Mouse (Mus musculus) E14TG2a.4 (cell line): ENCODE data around the gene Pitpnb.

ENCODE experiments used
- H3K27me3 ChIP-seq: 2 replicates; pipeline ENCODE4 v1.6.1; 2014; ENCODE audit warnings: low read length, control low read depth; ENCODE audit not compliant: insufficient read depth
- H3K36me3 ChIP-seq: 2 replicates; pipeline ENCODE4 v1.6.1; 2014; ENCODE audit warnings: low read length, control low read depth; ENCODE audit not compliant: insufficient read depth
- H3K4me1 ChIP-seq: replicated peaks from 2 replicates; pipeline ENCODE4 v1.6.1; 2014; ENCODE audit warnings: low read depth, low read length, control low read depth
- H3K4me3 ChIP-seq: replicated peaks from 2 replicates; pipeline ENCODE4 v1.5.1; 2014; ENCODE audit warnings: mild to moderate bottlenecking, low read length
- H3K9me3 ChIP-seq: 2 replicates; pipeline ENCODE4 v1.6.1; 2014; ENCODE audit warnings: low read length, control low read depth
- CTCF ChIP-seq: conservative IDR thresholded peaks from 2 replicates; pipeline ENCODE4 v1.5.1; 2014; ENCODE audit warnings: low read length
- NANOG ChIP-seq: IDR thresholded peaks from 2 replicates; pipeline ENCODE4 v1.6.1; 2014; ENCODE audit warnings: borderline replicate concordance, low read length, mixed read lengths
- POU5F1 ChIP-seq: IDR thresholded peaks from 2 replicates; pipeline ENCODE4 v1.6.1; 2014; ENCODE audit warnings: low read length, borderline replicate concordance

Pitpnb gene

DNA sequence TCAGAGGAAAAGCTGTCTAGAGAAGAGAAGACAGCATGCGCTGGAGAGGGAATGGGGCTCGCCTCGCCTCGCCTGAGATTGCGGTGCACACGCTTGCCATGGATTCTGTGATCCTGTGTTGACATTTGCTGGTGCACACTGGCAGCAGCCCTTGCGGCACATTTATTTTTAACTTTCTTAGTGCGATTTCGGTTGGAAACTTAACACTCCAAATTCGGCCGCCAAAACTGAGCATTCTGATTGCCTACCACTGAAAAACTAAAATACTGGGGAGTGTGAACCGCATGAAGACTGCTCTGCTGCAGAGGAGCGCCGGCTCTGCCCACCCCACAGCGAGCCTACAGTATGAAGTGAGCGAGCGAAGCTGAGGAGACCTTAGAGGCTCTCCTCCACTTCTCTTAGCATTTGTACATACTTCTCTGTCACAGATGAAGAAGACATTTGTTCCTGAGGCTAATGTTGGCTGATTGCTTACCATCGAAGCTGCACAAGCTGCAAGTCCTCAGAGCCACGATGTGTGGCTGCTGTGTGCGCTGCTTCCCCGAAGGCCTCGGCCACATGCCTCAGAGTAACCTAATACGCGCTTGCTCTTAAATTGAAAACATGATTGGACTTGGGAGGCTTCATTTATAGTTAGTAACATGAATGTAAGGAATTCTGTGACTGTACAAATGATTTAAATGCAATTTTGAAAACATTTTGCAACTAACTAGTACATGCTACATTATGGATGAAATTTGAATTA is 45.9 kb downstream of the Pitpnb start:
- Histone ChIP-seq H3K4me3 (no peak overlapping the region), H3K4me1 (peaks cover 28% of the 10 kb centered on the region), H3K36me3 (peaks cover 99% of the 10 kb centered on the region), H3K9me3 (no peaks in the 10 kb centered on the region), H3K27me3 (no peaks in the 10 kb centered on the region)
- no peak for TF ChIP-seq CTCF
- TF ChIP-seq NANOG = no peak
- TF ChIP-seq POU5F1 = no peak

DNA sequence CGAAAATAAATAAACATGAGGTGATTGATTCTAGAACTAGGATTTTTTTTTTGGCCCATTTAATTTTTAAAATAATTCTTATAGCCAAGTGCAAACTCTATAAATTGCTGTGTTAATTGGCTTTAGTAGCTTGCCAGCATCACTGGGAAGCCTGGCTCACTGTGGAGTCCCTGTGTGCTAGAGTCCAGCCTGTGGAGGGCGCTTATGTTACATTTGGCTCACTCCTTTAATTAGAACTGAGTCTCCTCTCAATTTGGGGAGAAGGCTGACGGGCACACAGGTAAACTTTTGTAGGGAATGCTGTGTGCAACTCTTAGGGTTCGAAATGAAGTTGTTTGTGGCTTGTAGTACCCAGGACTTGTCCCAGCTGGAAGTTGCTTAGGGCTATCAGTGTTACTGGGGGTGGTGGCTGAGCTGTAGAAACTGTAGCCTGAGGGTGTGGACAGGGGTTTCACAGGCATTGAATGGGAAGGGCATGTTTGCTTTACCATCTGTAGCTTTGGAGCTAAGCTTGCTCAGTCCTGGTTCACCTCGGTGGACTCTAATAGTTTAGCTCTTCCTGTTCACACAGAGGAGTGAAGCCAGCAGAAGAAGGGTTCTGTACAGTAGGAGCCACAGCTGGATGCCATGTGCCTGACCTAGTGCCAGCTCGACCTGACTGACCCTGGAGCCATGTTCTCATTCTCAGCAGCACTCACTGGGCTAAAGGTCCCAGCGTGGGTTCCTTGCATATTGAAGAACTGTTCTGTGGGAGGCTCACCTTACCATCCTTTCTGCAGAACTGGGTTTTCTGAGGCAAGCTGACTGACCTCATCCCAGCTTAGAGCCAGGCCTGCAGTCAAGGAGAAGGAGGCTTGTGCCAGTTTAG is 47.8 kb downstream of the Pitpnb start:
- Histone ChIP-seq H3K9me3 (no peaks in the 10 kb centered on the region), H3K4me1 (peaks cover 41% of the 10 kb centered on the region), H3K4me3 (no peak overlapping the region), H3K36me3 (peaks cover 96% of the 10 kb centered on the region), H3K27me3 (no peaks in the 10 kb centered on the region)
- TF ChIP-seq POU5F1 = no peak
- TF ChIP-seq CTCF = no peak
- TF ChIP-seq NANOG = no peak

GRCm38 (mm10) chr5:111383335-111383734 is 52.8 kb downstream of the Pitpnb start:
- Histone ChIP-seq H3K4me3 (peak overlapping the region; percentile 39), H3K27me3 (no peaks in the 10 kb centered on the region), H3K4me1 (peaks cover 54% of the 10 kb centered on the region), H3K36me3 (peaks cover 97% of the 10 kb centered on the region), H3K9me3 (no peaks in the 10 kb centered on the region)
- TF ChIP-seq CTCF (no peak), POU5F1 (no peak), NANOG (no peak)

GRCm38 (mm10) chr5:111390911-111391310 is 60.3 kb downstream of the Pitpnb start:
- no peak overlapping the region for H3K4me3 ChIP-seq
- no peaks in the 10 kb centered on the region for H3K9me3 ChIP-seq
- H3K36me3 ChIP-seq = peaks cover 35% of the 10 kb centered on the region
- H3K27me3 ChIP-seq = no peaks in the 10 kb centered on the region
- peaks cover 16% of the 10 kb centered on the region for H3K4me1 ChIP-seq
- TF ChIP-seq POU5F1 = no peak
- TF ChIP-seq CTCF = no peak
- no peak for TF ChIP-seq NANOG

DNA sequence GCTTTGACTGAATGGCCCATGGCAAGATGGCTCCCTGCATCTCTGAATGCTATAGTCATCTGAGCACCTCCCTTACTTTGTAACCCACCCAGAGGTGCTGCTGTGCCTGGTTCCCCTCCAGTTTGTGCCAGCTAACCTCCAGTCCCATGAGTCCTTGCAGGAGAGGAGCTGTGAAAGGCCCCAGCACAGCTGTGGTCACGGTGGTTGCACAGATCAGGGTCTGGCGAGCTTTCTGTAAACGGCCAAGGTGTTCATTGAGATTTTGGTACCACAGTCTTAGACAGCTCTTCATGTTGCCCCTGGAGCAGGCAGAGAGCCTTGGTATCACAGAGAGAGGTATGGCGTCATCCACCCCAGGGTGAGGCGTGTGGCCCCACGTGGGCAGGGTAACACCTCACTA is 60.9 kb downstream of the Pitpnb start:
- Histone ChIP-seq H3K36me3 (peaks cover 29% of the 10 kb centered on the region), H3K27me3 (peaks cover 1% of the 10 kb centered on the region; the same call in 1 of the 2 replicates), H3K4me1 (peaks cover 20% of the 10 kb centered on the region), H3K4me3 (no peak overlapping the region), H3K9me3 (no peaks in the 10 kb centered on the region)
- TF ChIP-seq POU5F1 (no peak), NANOG (no peak), CTCF (no peak)

- Histone ChIP-seq H3K4me3 (no peak overlapping the region), H3K27me3 (peaks cover 15% of the 10 kb centered on the region), H3K4me1 (peaks cover 26% of the 10 kb centered on the region), H3K36me3 (peaks cover 10% of the 10 kb centered on the region), H3K9me3 (no peaks in the 10 kb centered on the region)
- no peak for TF ChIP-seq NANOG
- TF ChIP-seq CTCF = no peak
- no peak for TF ChIP-seq POU5F1
Measured at GRCm38 (mm10) chr5:111393346-111394197, 63.0 kb downstream of the Pitpnb start.

DNA sequence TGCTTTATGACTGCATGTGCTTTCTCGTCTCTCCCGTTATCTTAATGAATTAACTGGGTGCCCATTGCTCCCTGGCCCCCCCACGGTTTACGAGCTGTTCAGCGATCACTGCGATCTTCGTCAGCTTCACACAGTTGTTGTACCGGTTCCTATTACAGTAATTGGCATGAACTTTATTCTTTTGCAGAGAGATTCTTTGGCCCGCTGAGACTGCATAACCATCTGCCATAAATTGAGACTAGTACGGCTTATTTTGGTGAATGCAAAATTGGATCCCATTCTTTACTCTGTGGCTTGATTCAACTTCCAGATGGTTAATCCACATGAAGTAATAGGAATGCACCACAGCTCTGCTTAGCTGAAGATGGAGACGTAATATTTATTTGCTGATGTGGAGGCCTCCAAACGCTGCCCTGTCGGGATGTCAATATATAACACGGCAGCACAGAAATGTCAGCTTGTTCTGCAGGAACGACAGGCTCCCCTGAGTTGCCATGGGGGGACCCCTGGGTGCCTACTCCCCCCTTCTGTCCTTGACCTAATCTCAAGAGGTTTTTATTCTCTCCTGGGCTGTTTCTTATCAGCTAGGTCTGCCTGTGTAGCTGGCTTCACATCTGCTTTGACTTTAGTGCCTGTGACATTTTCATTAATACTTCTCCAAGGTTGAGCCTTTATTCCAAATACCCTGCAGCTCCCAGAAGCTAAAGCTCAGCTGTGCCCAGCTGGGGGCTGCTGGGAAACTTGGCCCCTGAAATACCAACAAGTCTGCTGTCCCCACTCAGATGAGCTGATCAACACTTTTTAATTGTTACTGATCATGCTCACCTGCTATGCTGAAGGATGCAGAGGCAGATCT is 63.9 kb downstream of the Pitpnb start:
- peaks cover 29% of the 10 kb centered on the region for H3K4me1 ChIP-seq
- peaks cover 21% of the 10 kb centered on the region for H3K27me3 ChIP-seq
- no peaks in the 10 kb centered on the region for H3K9me3 ChIP-seq
- H3K4me3 ChIP-seq = no peak overlapping the region
- peaks cover 2% of the 10 kb centered on the region for H3K36me3 ChIP-seq
- TF ChIP-seq CTCF (no peak), NANOG (no peak), POU5F1 (no peak)
